Mouse (Mus musculus): Measurements from ENCODE around the gene Cct8l1. TPM values are rescaled to one million over a fixed set of nuclear protein-coding genes. Genes with fewer than 3 reads are reported as not detected.

The Cct8l1 gene
- polyA plus RNA-seq, 1 experiment, result not detected

- Histone ChIP-seq H3K4me1 (ENCODE audit: control insufficient read depth, insufficient read depth, low read length) (no peaks in the 10 kb centered on the region; the same call in 1 of the 2 replicates), H3K4me3 (replicated peaks; ENCODE audit: control insufficient read depth, low read depth, low read length) (no peak overlapping the region), H3K27ac (ENCODE audit: control insufficient read depth, insufficient read depth, low read depth, low read length, poor library complexity) (no peak overlapping the region)
- WGBS, result 71% methylated on average over 2 of the region's 2 CpGs
- TF ChIP-seq POLR2A (IDR thresholded peaks at IDR 0.05; ENCODE audit: borderline replicate concordance, control insufficient read depth, low read depth, low read length) (no peak), CTCF (IDR thresholded peaks at IDR 0.05; ENCODE audit: control insufficient read depth, insufficient read depth, low read length) (no peak)
Measured at GRCm38 (mm10) chr5:25546912-25547311, 31.0 kb downstream of the Cct8l1 start.

GRCm38 (mm10) chr5:25550912-25551311 lies 35.0 kb downstream of the Cct8l1 start:
- TF ChIP-seq POLR2A (IDR thresholded peaks at IDR 0.05; ENCODE audit: borderline replicate concordance, control insufficient read depth, low read depth, low read length) (no peak), CTCF (IDR thresholded peaks at IDR 0.05; ENCODE audit: control insufficient read depth, insufficient read depth, low read length) (no peak)
- no peaks in the 10 kb centered on the region for H3K4me1 ChIP-seq (ENCODE audit: control insufficient read depth, insufficient read depth, low read length)
- WGBS, result 85% methylated on average over 1 of the region's 1 CpGs
- no peak overlapping the region for H3K4me3 ChIP-seq (replicated peaks; ENCODE audit: control insufficient read depth, low read depth, low read length)
- no peak overlapping the region for H3K27ac ChIP-seq (ENCODE audit: control insufficient read depth, insufficient read depth, low read depth, low read length, poor library complexity)

GRCm38 (mm10) chr5:25554210-25554609 lies 38.3 kb downstream of the Cct8l1 start:
- TF ChIP-seq CTCF (IDR thresholded peaks at IDR 0.05; ENCODE audit: control insufficient read depth, insufficient read depth, low read length) (no peak), POLR2A (IDR thresholded peaks at IDR 0.05; ENCODE audit: borderline replicate concordance, control insufficient read depth, low read depth, low read length) (no peak)
- Histone ChIP-seq H3K4me3 (replicated peaks; ENCODE audit: control insufficient read depth, low read depth, low read length) (no peak overlapping the region), H3K27ac (ENCODE audit: control insufficient read depth, insufficient read depth, low read depth, low read length, poor library complexity) (no peak overlapping the region), H3K4me1 (ENCODE audit: control insufficient read depth, insufficient read depth, low read length) (no peaks in the 10 kb centered on the region)
- 83% methylated on average over 1 of the region's 1 CpGs for WGBS

- Histone ChIP-seq H3K4me1 (ENCODE audit: control insufficient read depth, insufficient read depth, low read length) (no peaks in the 10 kb centered on the region), H3K27ac (ENCODE audit: control insufficient read depth, insufficient read depth, low read depth, low read length, poor library complexity) (no peak overlapping the region), H3K4me3 (replicated peaks; ENCODE audit: control insufficient read depth, low read depth, low read length) (no peak overlapping the region)
- WGBS, result 53% methylated on average over 1 of the region's 1 CpGs
- TF ChIP-seq POLR2A (IDR thresholded peaks at IDR 0.05; ENCODE audit: borderline replicate concordance, control insufficient read depth, low read depth, low read length), result no peak
- TF ChIP-seq CTCF (IDR thresholded peaks at IDR 0.05; ENCODE audit: control insufficient read depth, insufficient read depth, low read length), result no peak
Measured at GRCm38 (mm10) chr5:25554689-25555088, 38.8 kb downstream of the Cct8l1 start.

- 77% methylated on average over 5 of the region's 5 CpGs for WGBS
- no peak overlapping the region for H3K4me3 ChIP-seq (replicated peaks; ENCODE audit: control insufficient read depth, low read depth, low read length)
- H3K27ac ChIP-seq (ENCODE audit: control insufficient read depth, insufficient read depth, low read depth, low read length, poor library complexity), result no peak overlapping the region
- TF ChIP-seq CTCF (IDR thresholded peaks at IDR 0.05; ENCODE audit: control insufficient read depth, insufficient read depth, low read length), result no peak
- H3K4me1 ChIP-seq (ENCODE audit: control insufficient read depth, insufficient read depth, low read length), result no peaks in the 10 kb centered on the region
Measured at GRCm38 (mm10) chr5:25555684-25556083, 39.8 kb downstream of the Cct8l1 start.

GRCm38 (mm10) chr5:25556363-25556762 lies 40.5 kb downstream of the Cct8l1 start:
- Histone ChIP-seq H3K4me3 (replicated peaks; ENCODE audit: control insufficient read depth, low read depth, low read length) (no peak overlapping the region), H3K4me1 (ENCODE audit: control insufficient read depth, insufficient read depth, low read length) (no peaks in the 10 kb centered on the region), H3K27ac (ENCODE audit: control insufficient read depth, insufficient read depth, low read depth, low read length, poor library complexity) (no peak overlapping the region)
- WGBS, result 81% methylated on average over 5 of the region's 5 CpGs
- no peak for TF ChIP-seq CTCF (IDR thresholded peaks at IDR 0.05; ENCODE audit: control insufficient read depth, insufficient read depth, low read length)

Other genes with a start within 250 kb of the Cct8l1 start
- 20.8 and 28.5 TPM in 2 replicates for gene Kmt2c, start 17.3 kb upstream of the Cct8l1 start, polyA plus RNA-seq (2011; ENCODE audit: insufficient read depth, insufficient read length, low replicate concordance, missing spikeins)
- gene Xrcc2, start 189.8 kb downstream of the Cct8l1 start, polyA plus RNA-seq (2011; ENCODE audit: insufficient read depth, insufficient read length, low replicate concordance, missing spikeins), result 2.5 and 3.7 TPM in 2 replicates
- gene Actr3b, start 243.9 kb downstream of the Cct8l1 start, polyA plus RNA-seq (2011; ENCODE audit: insufficient read depth, insufficient read length, low replicate concordance, missing spikeins), result 2.2 TPM in 1 of 2 replicates, not detected in the other

All from bone marrow, adult 2 months (tissue).